Mouse (Mus musculus) adrenal gland, postnatal 36 days (tissue): ENCODE measurements around the gene Slc35g1. TPM values are rescaled to one million over a fixed set of nuclear protein-coding genes. Genes with fewer than 3 reads are reported as not detected.
A peak's percentile ranks its signal among the peaks of the same experiment; 100 is the strongest.
"Not testable (repeated sequence)": the region's sequence is repeated elsewhere in the genome, so short reads cannot be mapped to it uniquely, and the experiment has no call there.

Source experiments
- DNase-seq, 2 experiments: peaks; one replicate each; pipeline ENCODE4 v3.0.0; 2021; ENCODE audit warnings: mixed read lengths in 1 of 2
- long read RNA-seq, 2 experiments: library from polyadenylated mRNA; stranded (forward); transcript quantifications; one replicate each; pipeline ENCODE4 v2.0.0; 2021; ENCODE audit warnings: borderline sequencing depth in 2 of 2
- total RNA-seq, 2 experiments: library from RNA; stranded (reverse); gene quantifications; 2 replicates each; pipeline ENCODE4 v1.2.3; 2021

The Slc35g1 gene
- 10 to 100 TPM; 17.3 to 20.2 TPM for total RNA-seq
- long read RNA-seq, experiment 1, transcript Slc35g1-201 (3 exons, 3,474 nt): major isoform, 20 of 30 reads
- long read RNA-seq, experiment 1, partial matches to known transcripts: 6 of 30 reads
- long read RNA-seq, experiment 1, other reads (novel, unspliced or antisense): 4 of 30 reads
- long read RNA-seq, experiment 2, transcript Slc35g1-201 (3 exons, 3,474 nt): major isoform, 7 of 10 reads
- long read RNA-seq, experiment 2, partial matches to known transcripts: 0 of 10 reads
- long read RNA-seq, experiment 2, other reads (novel, unspliced or antisense): 3 of 10 reads

- peak; percentile 75 to 86 for DNase-seq
These were observed at the start of gene Slc35g1 for GRCm38 (mm10) chr19:38395701-38396632. Gene Slc35g1, plus strand, starts transcription at chr19:38395980.

GRCm38 (mm10) chr19:38348271-38349012 lies 47.3 kb upstream of the Slc35g1 start:
- no peak for DNase-seq

GRCm38 (mm10) chr19:38349013-38349341 lies 46.8 kb upstream of the Slc35g1 start:
- DNase-seq: no peak

- no peak for DNase-seq
These were observed 44.6 kb upstream of the Slc35g1 start for GRCm38 (mm10) chr19:38351202-38351601.

GRCm38 (mm10) chr19:38351728-38352127 lies 44.1 kb upstream of the Slc35g1 start:
- no peak for DNase-seq

GRCm38 (mm10) chr19:38352495-38353130 lies 43.2 kb upstream of the Slc35g1 start:
- DNase-seq: peak in 1 of 2 experiments; percentile 22

GRCm38 (mm10) chr19:38354279-38354678 lies 41.5 kb upstream of the Slc35g1 start:
- no peak for DNase-seq

- DNase-seq: peak; percentile 21 to 34
These were observed 40.9 kb upstream of the Slc35g1 start for GRCm38 (mm10) chr19:38354819-38355360.

- DNase-seq: no peak
These were observed 39.5 kb upstream of the Slc35g1 start for GRCm38 (mm10) chr19:38356211-38356828.

GRCm38 (mm10) chr19:38357956-38358623 lies 37.7 kb upstream of the Slc35g1 start:
- peak; percentile 26 to 27 for DNase-seq

- DNase-seq: no peak
These were observed 36.5 kb upstream of the Slc35g1 start for GRCm38 (mm10) chr19:38359287-38359686.

- DNase-seq: no peak
These were observed 33.9 kb upstream of the Slc35g1 start for GRCm38 (mm10) chr19:38361850-38362249.

GRCm38 (mm10) chr19:38363358-38363757 lies 32.4 kb upstream of the Slc35g1 start:
- no peak for DNase-seq

- DNase-seq: peak; percentile 13 to 16
These were observed 31.7 kb upstream of the Slc35g1 start for GRCm38 (mm10) chr19:38363879-38364659.

- DNase-seq: peak; percentile 46 to 51
These were observed 30.7 kb upstream of the Slc35g1 start for GRCm38 (mm10) chr19:38364939-38365614.

- no peak for DNase-seq
These were observed 23.2 kb upstream of the Slc35g1 start for GRCm38 (mm10) chr19:38372460-38373102.

GRCm38 (mm10) chr19:38373371-38373770 lies 22.4 kb upstream of the Slc35g1 start:
- DNase-seq: no peak

- DNase-seq: no peak
These were observed 12.0 kb upstream of the Slc35g1 start for GRCm38 (mm10) chr19:38383769-38384168.

- not testable (repeated sequence) for DNase-seq
These were observed 8.8 kb upstream of the Slc35g1 start for GRCm38 (mm10) chr19:38387021-38387420.
